Mouse (Mus musculus) lung, embryonic 16.5 days (tissue): Measurements from ENCODE around the gene Eya4. TPM values are rescaled to one million over a fixed set of nuclear protein-coding genes. Genes with fewer than 3 reads are reported as not detected.
A peak's percentile ranks its signal among the peaks of the same experiment; 100 is the strongest.

ENCODE experiments used
- ATAC-seq: fragments of 200-750 bp; cut with Nextera tagmentation; 2 replicates; pipeline ENCODE4 v1.8.0; 2017; ENCODE audit warnings: low read depth, mild to moderate bottlenecking, moderate library complexity
- H3K27ac ChIP-seq: fragments of 300-500 bp; sonication (generic); 2 replicates; pipeline ENCODE4 v1.5.1; 2014; ENCODE audit warnings: mild to moderate bottlenecking, control low read depth, low read length
- H3K27me3 ChIP-seq: fragments of 300-500 bp; sonication (generic); 2 replicates; pipeline ENCODE4 v1.6.1; 2014; ENCODE audit warnings: low read depth, low read length, mixed read lengths; ENCODE audit not compliant: control insufficient read depth, insufficient read depth
- H3K36me3 ChIP-seq: fragments of 300-500 bp; sonication (generic); 2 replicates; pipeline ENCODE4 v1.6.1; 2014; ENCODE audit warnings: low read length; ENCODE audit not compliant: control insufficient read depth, insufficient read depth
- H3K4me1 ChIP-seq: fragments of 300-500 bp; sonication (generic); replicated peaks from 2 replicates; pipeline ENCODE4 v1.6.1; 2014; ENCODE audit warnings: low read length, mixed read lengths; ENCODE audit not compliant: control insufficient read depth, insufficient read depth
- H3K4me2 ChIP-seq: fragments of 300-500 bp; sonication (generic); 2 replicates; pipeline ENCODE4 v1.6.1; 2014; ENCODE audit warnings: low read depth, low read length, control low read depth
- H3K4me3 ChIP-seq: fragments of 300-500 bp; sonication (generic); 2 replicates; pipeline ENCODE4 v1.5.1; 2014; ENCODE audit warnings: mild to moderate bottlenecking, low read length, control low read depth
- H3K9ac ChIP-seq: fragments of 300-500 bp; sonication (generic); 2 replicates; pipeline ENCODE4 v1.6.1; 2014; ENCODE audit warnings: low read length, control low read depth
- H3K9me3 ChIP-seq: fragments of 300-500 bp; sonication (generic); 2 replicates; pipeline ENCODE4 v1.6.1; 2016; ENCODE audit warnings: low read length; ENCODE audit not compliant: control insufficient read depth
- WGBS: fragments of 180-500 bp; shearing (Covaris S2); extraction: QIAGEN DNeasy Blood & Tissue Kit; methylation state at CpG from one replicate; pipeline ENCODE4 v1.1.7; 2014; 5-methylcytosine and 5-hydroxymethylcytosine counted together
- polyA plus RNA-seq: library from polyadenylated mRNA; unstranded; fragments of >200 nt; fragmentation: Nextera tagmentation; extraction: Ambion mirVana; gene quantifications from 2 replicates; pipeline ENCODE4 v1.2.1, GENCODE M21; 2015

Gene Eya4
- polyA plus RNA-seq, 1 experiment from 2014 or later, result 0.70 TPM

- no peak for ATAC-seq
- Histone ChIP-seq H3K4me3 (no peak overlapping the region), H3K36me3 (no peaks in the 10 kb centered on the region), H3K27me3 (no peaks in the 10 kb centered on the region), H3K9ac (no peak overlapping the region), H3K9me3 (no peaks in the 10 kb centered on the region), H3K4me2 (no peak overlapping the region), H3K4me1 (no peaks in the 10 kb centered on the region), H3K27ac (no peak overlapping the region)
- 57% methylated on average over 1 of the region's 1 CpGs for WGBS
Observed at GRCm38 (mm10) chr10:23337250-23337649, 13.3 kb downstream of the Eya4 start.

GRCm38 (mm10) chr10:23332768-23333167 is 17.8 kb downstream of the Eya4 start:
- no peak overlapping the region for H3K4me3 ChIP-seq
- no peak for ATAC-seq
- H3K9me3 ChIP-seq, result no peaks in the 10 kb centered on the region
- H3K4me1 ChIP-seq, result no peaks in the 10 kb centered on the region
- no peak overlapping the region for H3K4me2 ChIP-seq
- no peaks in the 10 kb centered on the region for H3K27me3 ChIP-seq
- H3K27ac ChIP-seq, result no peak overlapping the region
- H3K36me3 ChIP-seq, result no peaks in the 10 kb centered on the region
- WGBS, result 47% methylated on average over 5 of the region's 5 CpGs
- no peak overlapping the region for H3K9ac ChIP-seq

- H3K27me3 ChIP-seq, result no peaks in the 10 kb centered on the region
- H3K4me1 ChIP-seq, result no peaks in the 10 kb centered on the region
- no peaks in the 10 kb centered on the region for H3K36me3 ChIP-seq
- H3K9me3 ChIP-seq, result no peaks in the 10 kb centered on the region
- 84% methylated on average over 6 of the region's 6 CpGs for WGBS
- H3K9ac ChIP-seq, result no peak overlapping the region
- no peak overlapping the region for H3K4me3 ChIP-seq
- no peak overlapping the region for H3K4me2 ChIP-seq
- no peak overlapping the region for H3K27ac ChIP-seq
- ATAC-seq, result no peak
Observed at GRCm38 (mm10) chr10:23327651-23328050, 22.9 kb downstream of the Eya4 start.

- no peaks in the 10 kb centered on the region for H3K27me3 ChIP-seq
- H3K4me3 ChIP-seq, result no peak overlapping the region
- H3K9me3 ChIP-seq, result no peaks in the 10 kb centered on the region
- 84% methylated on average over 4 of the region's 4 CpGs for WGBS
- H3K27ac ChIP-seq, result no peak overlapping the region
- ATAC-seq, result no peak
- no peaks in the 10 kb centered on the region for H3K36me3 ChIP-seq
- H3K4me2 ChIP-seq, result no peak overlapping the region
- H3K4me1 ChIP-seq, result no peaks in the 10 kb centered on the region
- no peak overlapping the region for H3K9ac ChIP-seq
Observed at GRCm38 (mm10) chr10:23322275-23322674, 28.3 kb downstream of the Eya4 start.

- WGBS, result 56% methylated on average over 3 of the region's 3 CpGs
- Histone ChIP-seq H3K27ac (no peak overlapping the region), H3K4me1 (no peaks in the 10 kb centered on the region; the same call in 1 of the 2 replicates), H3K9ac (no peak overlapping the region), H3K36me3 (no peaks in the 10 kb centered on the region), H3K4me3 (no peak overlapping the region), H3K9me3 (no peaks in the 10 kb centered on the region), H3K4me2 (no peak overlapping the region), H3K27me3 (no peaks in the 10 kb centered on the region)
- ATAC-seq, result no peak
Observed at GRCm38 (mm10) chr10:23295616-23296015, 55.0 kb downstream of the Eya4 start.

- H3K9ac ChIP-seq, result no peak overlapping the region
- whole genome bisulfite sequencing, result 49% methylated on average over 7 of the region's 7 CpGs
- no peaks in the 10 kb centered on the region; the same call in 1 of the 2 replicates for H3K4me1 ChIP-seq
- no peaks in the 10 kb centered on the region for H3K27me3 ChIP-seq
- no peak overlapping the region for H3K4me2 ChIP-seq
- no peak overlapping the region for H3K27ac ChIP-seq
- H3K4me3 ChIP-seq, result no peak overlapping the region
- no peaks in the 10 kb centered on the region for H3K36me3 ChIP-seq
- H3K9me3 ChIP-seq, result peaks cover 3% of the 10 kb centered on the region; the same call in 1 of the 2 replicates
- ATAC-seq, result peak; percentile 66; the same call in 1 of the 2 replicates
Observed at GRCm38 (mm10) chr10:23292495-23292894, 58.1 kb downstream of the Eya4 start.

- Histone ChIP-seq H3K9me3 (no peaks in the 10 kb centered on the region), H3K4me3 (no peak overlapping the region), H3K9ac (no peak overlapping the region), H3K4me1 (no peaks in the 10 kb centered on the region), H3K27ac (no peak overlapping the region), H3K36me3 (no peaks in the 10 kb centered on the region), H3K27me3 (no peaks in the 10 kb centered on the region), H3K4me2 (no peak overlapping the region)
- ATAC-seq, result no peak
- WGBS, result 86% methylated on average over 3 of the region's 3 CpGs
Observed at GRCm38 (mm10) chr10:23277371-23277770, 73.2 kb downstream of the Eya4 start.

GRCm38 (mm10) chr10:23271050-23271621 is 79.5 kb downstream of the Eya4 start:
- Histone ChIP-seq H3K9me3 (no peaks in the 10 kb centered on the region), H3K27me3 (no peaks in the 10 kb centered on the region), H3K27ac (no peak overlapping the region), H3K4me1 (no peaks in the 10 kb centered on the region), H3K4me3 (no peak overlapping the region), H3K9ac (no peak overlapping the region), H3K4me2 (no peak overlapping the region), H3K36me3 (no peaks in the 10 kb centered on the region)
- ATAC-seq, result no peak
- 74% methylated on average over 9 of the region's 9 CpGs for WGBS

- no peaks in the 10 kb centered on the region for H3K27me3 ChIP-seq
- H3K4me2 ChIP-seq, result no peak overlapping the region
- WGBS, result 83% methylated on average over 2 of the region's 2 CpGs
- no peak overlapping the region for H3K27ac ChIP-seq
- ATAC-seq, result no peak
- H3K4me1 ChIP-seq, result no peaks in the 10 kb centered on the region
- no peak overlapping the region for H3K9ac ChIP-seq
- H3K9me3 ChIP-seq, result no peaks in the 10 kb centered on the region
- H3K36me3 ChIP-seq, result no peaks in the 10 kb centered on the region
- no peak overlapping the region for H3K4me3 ChIP-seq
Observed at GRCm38 (mm10) chr10:23270502-23270901, 80.1 kb downstream of the Eya4 start.

- Histone ChIP-seq H3K27ac (no peak overlapping the region), H3K36me3 (no peaks in the 10 kb centered on the region), H3K4me1 (no peaks in the 10 kb centered on the region), H3K27me3 (no peaks in the 10 kb centered on the region), H3K9me3 (no peaks in the 10 kb centered on the region), H3K4me3 (no peak overlapping the region), H3K9ac (no peak overlapping the region), H3K4me2 (no peak overlapping the region)
- 74% methylated on average over 4 of the region's 4 CpGs for WGBS
- ATAC-seq, result no peak
Observed at GRCm38 (mm10) chr10:23252180-23252579, 98.4 kb downstream of the Eya4 start.
